Mouse (Mus musculus): Measurements from ENCODE around the gene Kl. TPM values are rescaled to one million over a fixed set of nuclear protein-coding genes. Genes with fewer than 3 reads are reported as not detected.

Kl gene
- polyA plus RNA-seq, 1 experiment from 2014 or later: 0.42 TPM

DNA sequence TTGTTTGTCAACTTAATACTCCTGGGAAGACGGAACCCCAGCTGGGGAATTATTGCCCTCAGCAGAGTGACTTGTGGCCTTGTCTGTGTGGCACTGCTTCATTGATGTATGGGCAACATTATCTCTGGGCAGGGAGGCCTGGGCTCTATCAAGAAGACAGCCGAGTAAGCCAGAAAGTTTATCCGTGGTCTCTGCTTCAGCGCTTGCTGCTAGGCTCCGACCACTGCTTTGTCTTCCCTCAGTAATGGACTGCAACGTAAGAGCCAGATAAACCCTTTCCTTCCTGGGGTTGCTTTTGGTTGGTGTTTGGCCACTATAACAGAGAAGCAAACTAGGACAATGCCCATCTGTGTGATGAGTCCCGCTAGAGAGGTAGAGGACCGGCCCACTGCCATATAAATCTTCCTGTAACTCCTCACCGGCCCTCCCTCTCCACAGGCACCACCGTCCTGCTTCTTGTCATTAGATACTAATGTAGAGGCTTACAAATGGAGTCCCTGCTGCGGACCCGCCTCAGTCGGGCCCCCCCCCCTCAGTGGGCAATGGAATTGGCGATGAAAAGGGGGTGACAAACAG, 25.1 kb downstream of the Kl start:
- H3K36me3 ChIP-seq (ENCODE audit: control insufficient read depth, insufficient read depth, low read length): no peaks in the 10 kb centered on the region
- no peak for DNase-seq (ENCODE audit: low spot score)
- H3K27ac ChIP-seq (replicated peaks; ENCODE audit: low read depth, low read length): no peak overlapping the region
- no peak overlapping the region for H3K4me3 ChIP-seq (ENCODE audit: low read depth, low read length)
- no peak overlapping the region for H3K9ac ChIP-seq (ENCODE audit: low read depth, low read length)
- H3K4me1 ChIP-seq (ENCODE audit: control insufficient read depth, insufficient read depth, low read length): 0 out of 2 replicates have a peak, but pooled peaks cover 10% of the 10 kb centered on the region
- 0 out of 2 replicates have a peak, but pooled peaks cover 3% of the 10 kb centered on the region for H3K9me3 ChIP-seq (ENCODE audit: control insufficient read depth, low read length)
- no peak for ATAC-seq (ENCODE audit: low read depth)
- H3K4me2 ChIP-seq (ENCODE audit: low read depth, low read length): no peak overlapping the region
- H3K27me3 ChIP-seq (replicated peaks; ENCODE audit: control insufficient read depth, insufficient read depth, low read length): no peaks in the 10 kb centered on the region
- WGBS: 83% methylated on average over 14 of the region's 14 CpGs

DNA sequence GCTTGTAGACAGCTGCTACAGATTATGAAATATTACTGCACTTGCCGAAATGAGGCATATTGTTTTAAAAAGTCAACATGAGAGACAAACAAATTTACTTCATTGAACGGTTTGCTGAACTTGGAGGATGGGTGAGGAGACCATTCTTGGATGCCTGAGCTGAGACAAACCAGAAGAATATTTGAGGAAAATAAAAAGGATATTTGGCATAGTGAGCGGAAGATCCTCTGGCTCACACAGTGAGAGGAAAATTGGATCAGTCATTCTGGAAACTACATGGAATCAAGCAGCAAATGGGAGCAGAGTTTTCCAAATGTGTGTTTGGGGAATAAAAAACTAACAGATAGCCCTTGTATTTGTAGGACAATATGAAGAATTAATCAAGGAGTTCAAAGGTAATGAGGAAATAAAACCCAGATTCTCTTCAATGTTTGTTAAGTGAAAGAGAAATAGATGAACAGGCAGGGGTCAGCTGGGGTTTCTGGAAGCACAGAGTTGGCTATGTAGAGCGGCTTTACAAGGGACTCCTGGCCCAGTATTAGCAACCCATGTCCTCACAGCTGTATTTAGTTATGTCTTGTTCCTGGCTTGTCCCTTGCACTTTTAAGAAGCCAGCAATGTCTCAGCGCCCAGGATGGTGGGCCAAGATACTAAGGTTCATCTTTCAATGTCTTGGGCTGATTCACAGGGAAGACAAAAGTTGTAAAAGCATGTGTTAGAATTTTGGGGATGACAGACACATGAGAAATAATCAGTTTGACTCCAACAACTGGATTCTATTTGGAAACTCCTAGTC, 27.1 kb downstream of the Kl start:
- 43% methylated on average over 5 of the region's 5 CpGs for WGBS
- Histone ChIP-seq H3K4me2 (ENCODE audit: low read depth, low read length) (no peak overlapping the region), H3K4me3 (ENCODE audit: low read depth, low read length) (no peak overlapping the region), H3K9me3 (ENCODE audit: control insufficient read depth, low read length) (0 out of 2 replicates have a peak, but pooled peaks cover 3% of the 10 kb centered on the region), H3K36me3 (ENCODE audit: control insufficient read depth, insufficient read depth, low read length) (no peaks in the 10 kb centered on the region), H3K27me3 (replicated peaks; ENCODE audit: control insufficient read depth, insufficient read depth, low read length) (no peaks in the 10 kb centered on the region), H3K9ac (ENCODE audit: low read depth, low read length) (no peak overlapping the region), H3K4me1 (ENCODE audit: control insufficient read depth, insufficient read depth, low read length) (0 out of 2 replicates have a peak, but pooled peaks cover 10% of the 10 kb centered on the region), H3K27ac (replicated peaks; ENCODE audit: low read depth, low read length) (peak overlapping the region; percentile 39)
- ATAC-seq (ENCODE audit: low read depth) (peak; percentile 57; the same call in 1 of the 2 replicates), DNase-seq (ENCODE audit: low spot score) (peak; percentile 82)

DNA sequence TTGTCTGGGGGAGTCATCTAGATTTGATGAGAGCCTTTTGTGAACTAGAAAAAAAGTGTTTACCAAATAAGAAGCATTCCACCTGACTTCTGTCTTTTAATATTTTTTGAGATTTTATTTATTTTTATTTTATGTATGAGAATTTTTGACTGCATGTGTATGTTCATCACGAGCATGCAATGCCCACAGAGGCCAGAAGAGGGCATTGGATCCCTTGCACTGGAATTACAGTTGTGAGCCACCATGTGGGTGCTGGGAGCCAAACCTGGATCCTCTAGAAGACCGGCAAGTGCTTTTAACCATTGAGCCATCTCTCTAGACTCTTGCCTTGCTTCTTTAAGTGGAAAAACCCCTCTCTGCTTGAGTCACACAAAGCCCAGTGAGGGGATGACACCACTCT, 29.7 kb downstream of the Kl start:
- H3K36me3 ChIP-seq (ENCODE audit: control insufficient read depth, insufficient read depth, low read length): no peaks in the 10 kb centered on the region
- WGBS: 92% methylated on average over 2 of the region's 2 CpGs
- DNase-seq (ENCODE audit: low spot score) (no peak), ATAC-seq (ENCODE audit: low read depth) (no peak)
- no peak overlapping the region for H3K27ac ChIP-seq (replicated peaks; ENCODE audit: low read depth, low read length)
- 0 out of 2 replicates have a peak, but pooled peaks cover 10% of the 10 kb centered on the region for H3K4me1 ChIP-seq (ENCODE audit: control insufficient read depth, insufficient read depth, low read length)
- H3K27me3 ChIP-seq (replicated peaks; ENCODE audit: control insufficient read depth, insufficient read depth, low read length): no peaks in the 10 kb centered on the region
- no peak overlapping the region for H3K4me2 ChIP-seq (ENCODE audit: low read depth, low read length)
- 0 out of 2 replicates have a peak, but pooled peaks cover 3% of the 10 kb centered on the region for H3K9me3 ChIP-seq (ENCODE audit: control insufficient read depth, low read length)
- no peak overlapping the region for H3K4me3 ChIP-seq (ENCODE audit: low read depth, low read length)
- H3K9ac ChIP-seq (ENCODE audit: low read depth, low read length): no peak overlapping the region

- 88% methylated on average over 7 of the region's 7 CpGs for WGBS
- H3K9me3 ChIP-seq (ENCODE audit: control insufficient read depth, low read length): 0 out of 2 replicates have a peak, but pooled peaks cover 4% of the 10 kb centered on the region
- H3K4me1 ChIP-seq (ENCODE audit: control insufficient read depth, insufficient read depth, low read length): no peaks in the 10 kb centered on the region
- H3K36me3 ChIP-seq (ENCODE audit: control insufficient read depth, insufficient read depth, low read length): no peaks in the 10 kb centered on the region
- H3K4me2 ChIP-seq (ENCODE audit: low read depth, low read length): no peak overlapping the region
- H3K9ac ChIP-seq (ENCODE audit: low read depth, low read length): no peak overlapping the region
- no peak overlapping the region for H3K4me3 ChIP-seq (ENCODE audit: low read depth, low read length)
- H3K27me3 ChIP-seq (replicated peaks; ENCODE audit: control insufficient read depth, insufficient read depth, low read length): no peaks in the 10 kb centered on the region
- DNase-seq (ENCODE audit: low spot score): no peak
- no peak for ATAC-seq (ENCODE audit: low read depth)
- H3K27ac ChIP-seq (replicated peaks; ENCODE audit: low read depth, low read length): no peak overlapping the region
These were observed 41.7 kb downstream of the Kl start for GRCm38 (mm10) chr5:150994096-150994495.

- no peaks in the 10 kb centered on the region for H3K4me1 ChIP-seq (ENCODE audit: control insufficient read depth, insufficient read depth, low read length)
- H3K4me3 ChIP-seq (ENCODE audit: low read depth, low read length): no peak overlapping the region
- 0 out of 2 replicates have a peak, but pooled peaks cover 4% of the 10 kb centered on the region for H3K9me3 ChIP-seq (ENCODE audit: control insufficient read depth, low read length)
- H3K4me2 ChIP-seq (ENCODE audit: low read depth, low read length): no peak overlapping the region
- H3K27ac ChIP-seq (replicated peaks; ENCODE audit: low read depth, low read length): no peak overlapping the region
- no peak for DNase-seq (ENCODE audit: low spot score)
- no peaks in the 10 kb centered on the region for H3K36me3 ChIP-seq (ENCODE audit: control insufficient read depth, insufficient read depth, low read length)
- ATAC-seq (ENCODE audit: low read depth): 0 out of 2 replicates have a peak, but pooled peaks have one; percentile 30
- 70% methylated on average over 2 of the region's 2 CpGs for WGBS
- no peak overlapping the region for H3K9ac ChIP-seq (ENCODE audit: low read depth, low read length)
- no peaks in the 10 kb centered on the region for H3K27me3 ChIP-seq (replicated peaks; ENCODE audit: control insufficient read depth, insufficient read depth, low read length)
These were observed 44.2 kb downstream of the Kl start for GRCm38 (mm10) chr5:150996586-150996985.

- Histone ChIP-seq H3K27ac (replicated peaks; ENCODE audit: low read depth, low read length) (no peak overlapping the region), H3K9me3 (ENCODE audit: control insufficient read depth, low read length) (no peaks in the 10 kb centered on the region), H3K36me3 (ENCODE audit: control insufficient read depth, insufficient read depth, low read length) (no peaks in the 10 kb centered on the region), H3K9ac (ENCODE audit: low read depth, low read length) (no peak overlapping the region), H3K4me3 (ENCODE audit: low read depth, low read length) (no peak overlapping the region), H3K4me1 (ENCODE audit: control insufficient read depth, insufficient read depth, low read length) (no peaks in the 10 kb centered on the region), H3K27me3 (replicated peaks; ENCODE audit: control insufficient read depth, insufficient read depth, low read length) (no peaks in the 10 kb centered on the region), H3K4me2 (ENCODE audit: low read depth, low read length) (no peak overlapping the region)
- WGBS: 87% methylated on average over 7 of the region's 7 CpGs
- ATAC-seq (ENCODE audit: low read depth) (no peak), DNase-seq (ENCODE audit: low spot score) (no peak)
These were observed 48.7 kb downstream of the Kl start for GRCm38 (mm10) chr5:151001111-151001510.

GRCm38 (mm10) chr5:151002051-151002450, 49.6 kb downstream of the Kl start:
- H3K27ac ChIP-seq (replicated peaks; ENCODE audit: low read depth, low read length): no peak overlapping the region
- ATAC-seq (ENCODE audit: low read depth): no peak
- no peaks in the 10 kb centered on the region for H3K9me3 ChIP-seq (ENCODE audit: control insufficient read depth, low read length)
- H3K27me3 ChIP-seq (replicated peaks; ENCODE audit: control insufficient read depth, insufficient read depth, low read length): no peaks in the 10 kb centered on the region
- H3K4me1 ChIP-seq (ENCODE audit: control insufficient read depth, insufficient read depth, low read length): no peaks in the 10 kb centered on the region
- H3K9ac ChIP-seq (ENCODE audit: low read depth, low read length): no peak overlapping the region
- no peak overlapping the region for H3K4me3 ChIP-seq (ENCODE audit: low read depth, low read length)
- H3K4me2 ChIP-seq (ENCODE audit: low read depth, low read length): no peak overlapping the region
- no peaks in the 10 kb centered on the region for H3K36me3 ChIP-seq (ENCODE audit: control insufficient read depth, insufficient read depth, low read length)
- DNase-seq (ENCODE audit: low spot score): no peak
- WGBS: 100% methylated on average over 4 of the region's 4 CpGs

GRCm38 (mm10) chr5:151004216-151004755, 51.9 kb downstream of the Kl start:
- Histone ChIP-seq H3K4me2 (ENCODE audit: low read depth, low read length) (no peak overlapping the region), H3K4me1 (ENCODE audit: control insufficient read depth, insufficient read depth, low read length) (no peaks in the 10 kb centered on the region), H3K27me3 (replicated peaks; ENCODE audit: control insufficient read depth, insufficient read depth, low read length) (no peaks in the 10 kb centered on the region), H3K36me3 (ENCODE audit: control insufficient read depth, insufficient read depth, low read length) (no peaks in the 10 kb centered on the region), H3K9ac (ENCODE audit: low read depth, low read length) (no peak overlapping the region), H3K9me3 (ENCODE audit: control insufficient read depth, low read length) (no peaks in the 10 kb centered on the region), H3K27ac (replicated peaks; ENCODE audit: low read depth, low read length) (no peak overlapping the region), H3K4me3 (ENCODE audit: low read depth, low read length) (no peak overlapping the region)
- DNase-seq (ENCODE audit: low spot score): no peak
- 55% methylated on average over 1 of the region's 1 CpGs for WGBS
- no peak for ATAC-seq (ENCODE audit: low read depth)
